Mouse (Mus musculus) lung, postnatal 0 days (tissue): ENCODE measurements around the gene Sec1.

Experiments used
- CTCF ChIP-seq: IDR thresholded peaks from 2 replicates; pipeline ENCODE4 v1.5.1; 2016; ENCODE audit warnings: antibody characterized with exemption, mild to moderate bottlenecking
- EP300 ChIP-seq: IDR thresholded peaks from 2 replicates; pipeline ENCODE4 v1.6.1; 2016; ENCODE audit warnings: antibody characterized with exemption, mild to moderate bottlenecking, control low read depth

DNA sequence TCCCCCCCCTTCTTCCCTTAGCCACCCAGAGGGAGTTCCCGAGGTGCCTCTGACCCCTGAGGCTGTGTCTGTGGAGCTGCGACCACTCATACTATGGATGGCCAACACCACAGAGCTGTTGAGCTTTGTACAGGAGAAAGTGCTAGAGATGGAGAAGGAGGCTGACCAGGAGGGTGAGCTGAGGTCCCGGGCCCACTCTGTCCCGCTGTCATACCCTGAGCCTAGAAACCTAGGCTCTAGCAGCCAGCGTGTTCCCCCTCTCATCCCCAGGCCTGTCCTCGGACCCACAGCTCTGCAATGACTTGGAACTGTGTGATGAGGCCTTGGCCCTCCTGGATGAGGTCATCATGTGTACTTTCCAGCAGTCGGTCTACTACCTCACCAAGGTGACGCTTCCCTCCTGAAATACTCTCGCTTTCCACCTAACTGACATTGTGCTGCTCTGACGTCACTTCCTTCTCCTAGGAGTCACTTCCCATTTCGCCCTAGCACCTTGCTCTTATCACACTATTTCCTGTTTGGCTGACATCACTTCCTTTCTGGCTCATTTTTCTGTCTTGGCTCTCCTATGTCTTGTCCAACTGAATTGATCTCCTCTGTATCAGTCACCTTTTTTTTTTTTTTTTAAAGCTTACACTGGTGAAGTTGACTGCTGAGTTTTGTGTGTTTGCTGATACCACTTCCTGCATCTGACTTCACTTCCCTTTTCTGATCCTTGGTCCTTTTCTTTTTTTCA is 59.1 kb downstream of the Sec1 start:
- no peak for TF ChIP-seq CTCF
- TF ChIP-seq EP300, result peak; percentile 85
